Mouse (Mus musculus) CD4-positive, CD25-positive, alpha-beta regulatory T cell (primary cell): ENCODE data around the gene Kcnmb2. TPM values are rescaled to one million over a fixed set of nuclear protein-coding genes. Genes with fewer than 3 reads are reported as not detected.

ENCODE experiments used
- polyA plus RNA-seq: library from polyadenylated mRNA; unstranded; fragments of 100-300 nt; shearing (Covaris generic); gene quantifications from one replicate; pipeline ENCODE4 v1.2.1, GENCODE M21; 2017

The Kcnmb2 gene
- polyA plus RNA-seq = not detected

DNA sequence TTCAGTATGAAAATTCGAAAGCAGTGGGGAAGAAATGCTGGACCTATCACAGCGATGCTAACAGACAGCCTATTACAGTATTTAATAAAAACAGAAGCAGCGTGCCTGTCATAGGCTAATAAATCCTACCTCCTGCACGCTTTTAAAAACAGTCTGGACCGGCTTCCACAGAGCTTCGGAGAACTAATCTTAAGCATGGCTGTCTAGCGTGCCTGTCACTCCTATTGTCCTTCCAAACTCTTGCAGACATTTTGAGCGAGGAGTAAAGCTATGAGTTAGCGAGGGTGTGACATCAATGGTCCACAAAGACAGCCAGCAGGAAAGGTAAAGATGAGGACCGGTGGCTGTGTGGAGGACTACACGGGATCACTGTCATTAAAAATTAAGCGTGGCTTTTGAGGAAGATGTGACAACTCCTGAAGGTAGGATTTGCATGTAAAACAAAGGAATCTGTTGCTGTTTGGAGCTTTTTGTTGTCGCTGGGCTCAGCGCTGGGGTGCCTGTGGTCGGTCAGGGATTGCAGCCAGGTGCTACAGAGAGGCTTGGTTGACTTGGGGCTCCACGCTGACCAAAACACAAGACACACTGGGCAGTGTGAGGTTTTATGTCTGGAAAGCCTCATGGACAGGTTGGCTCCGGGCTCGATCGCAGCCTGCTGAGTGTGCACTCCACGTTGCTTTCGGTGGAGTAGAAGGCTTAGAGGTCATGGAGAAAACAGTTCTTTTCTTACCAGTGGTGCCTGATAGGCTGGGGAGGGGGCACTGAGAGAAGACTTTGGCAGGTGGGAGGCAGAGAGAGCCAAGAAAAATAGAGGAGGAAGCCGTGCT, at the start of gene Kcnmb2:
TSS of gene Kcnmb2 (plus strand) at position 4 of the 827 bp plus-strand sequence.

